Mouse (Mus musculus): Measurements from ENCODE around the gene Mta3. TPM values are rescaled to one million over a fixed set of nuclear protein-coding genes. Genes with fewer than 3 reads are reported as not detected.

Mta3 gene
- polyA plus RNA-seq (2014; fragmentation: Nextera tagmentation; extraction: Ambion mirVana), result 30.0 and 31.1 TPM in 2 replicates

DNA sequence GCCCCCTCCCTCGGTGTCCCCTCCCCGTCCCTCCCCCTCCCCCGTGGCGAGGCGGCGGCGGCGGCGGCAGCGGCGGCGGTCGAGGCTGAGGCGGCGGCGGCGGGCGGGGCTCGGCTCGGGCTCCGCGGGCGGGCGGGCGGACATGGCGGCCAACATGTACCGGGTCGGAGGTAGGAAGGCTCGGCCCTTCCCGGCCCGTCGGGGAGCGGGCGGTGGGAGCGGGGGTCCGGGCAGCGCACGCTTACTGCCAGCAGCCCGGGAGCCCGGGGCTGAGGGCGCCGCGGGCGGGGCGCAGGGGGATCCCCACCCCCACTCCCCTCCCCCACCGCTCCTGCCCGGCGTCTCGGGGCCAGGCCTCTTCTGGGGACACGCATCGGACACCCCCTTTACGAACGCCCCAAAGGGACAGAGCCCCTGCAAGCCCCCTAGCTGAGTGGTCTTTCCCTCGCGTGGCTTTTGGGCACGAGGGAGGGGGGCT lies at the start of gene Mta3:
TSS of gene Mta3 (plus strand) at position 48 of the 478 bp plus-strand sequence.
- H3K4me3 ChIP-seq (replicated peaks; ENCODE audit: low read depth, low read length), result peak within 1 kb of the TSS; percentile 56
- peak within 1 kb of the TSS; percentile 79 for H3K4me2 ChIP-seq (ENCODE audit: low read length)
- peak; percentile 76 for ATAC-seq (ENCODE audit: low FRiP score, low TSS enrichment)
- H3K4me1 ChIP-seq (ENCODE audit: control insufficient read depth, insufficient read depth, low read length), result no peaks in the 10 kb centered on the region
- 0% methylated on average over 26 of the region's 56 CpGs for WGBS
- no peaks in the 10 kb centered on the region for H3K9me3 ChIP-seq (ENCODE audit: control insufficient read depth, low read length)
- peak within 1 kb of the TSS; percentile 89 for H3K9ac ChIP-seq (replicated peaks; ENCODE audit: low read length)
- peak; percentile 74 for DNase-seq
- no peaks in the 10 kb centered on the region for H3K27me3 ChIP-seq (ENCODE audit: control insufficient read depth, insufficient read depth, low read length)
- no peaks in the 10 kb centered on the region for H3K36me3 ChIP-seq (ENCODE audit: control insufficient read depth, insufficient read depth, low read length)
- peak within 1 kb of the TSS; percentile 84 for H3K27ac ChIP-seq (replicated peaks; ENCODE audit: low read depth, low read length)

DNA sequence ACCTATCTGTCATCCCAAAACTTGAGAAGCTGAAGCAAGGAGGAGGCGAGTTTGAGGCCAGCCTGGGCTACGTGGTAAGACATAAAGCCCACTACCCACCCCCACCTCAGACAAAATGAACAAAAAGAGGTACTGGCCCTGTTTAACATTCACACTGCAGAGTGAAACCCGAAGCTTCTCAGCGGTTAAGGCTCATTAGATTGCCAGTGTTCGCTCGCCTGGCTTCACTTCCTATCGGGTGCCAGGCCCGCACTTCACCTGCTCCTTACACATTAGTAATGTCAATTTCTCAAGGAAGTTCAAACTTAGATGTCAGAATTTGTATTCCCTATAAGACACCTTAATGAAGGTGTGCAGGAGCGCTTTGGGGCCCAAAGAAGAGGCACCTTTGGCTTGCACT lies 48.6 kb upstream of the Mta3 start:
- no peak overlapping the region for H3K4me2 ChIP-seq (ENCODE audit: low read length)
- no peak overlapping the region for H3K4me3 ChIP-seq (replicated peaks; ENCODE audit: low read depth, low read length)
- no peaks in the 10 kb centered on the region for H3K4me1 ChIP-seq (ENCODE audit: control insufficient read depth, insufficient read depth, low read length)
- WGBS, result 75% methylated on average over 9 of the region's 9 CpGs
- DNase-seq (no peak), ATAC-seq (ENCODE audit: low FRiP score, low TSS enrichment) (no peak)
- no peaks in the 10 kb centered on the region for H3K9me3 ChIP-seq (ENCODE audit: control insufficient read depth, low read length)
- no peaks in the 10 kb centered on the region for H3K36me3 ChIP-seq (ENCODE audit: control insufficient read depth, insufficient read depth, low read length)
- H3K9ac ChIP-seq (replicated peaks; ENCODE audit: low read length), result no peak overlapping the region
- H3K27me3 ChIP-seq (ENCODE audit: control insufficient read depth, insufficient read depth, low read length), result no peaks in the 10 kb centered on the region
- no peak overlapping the region for H3K27ac ChIP-seq (replicated peaks; ENCODE audit: low read depth, low read length)

DNA sequence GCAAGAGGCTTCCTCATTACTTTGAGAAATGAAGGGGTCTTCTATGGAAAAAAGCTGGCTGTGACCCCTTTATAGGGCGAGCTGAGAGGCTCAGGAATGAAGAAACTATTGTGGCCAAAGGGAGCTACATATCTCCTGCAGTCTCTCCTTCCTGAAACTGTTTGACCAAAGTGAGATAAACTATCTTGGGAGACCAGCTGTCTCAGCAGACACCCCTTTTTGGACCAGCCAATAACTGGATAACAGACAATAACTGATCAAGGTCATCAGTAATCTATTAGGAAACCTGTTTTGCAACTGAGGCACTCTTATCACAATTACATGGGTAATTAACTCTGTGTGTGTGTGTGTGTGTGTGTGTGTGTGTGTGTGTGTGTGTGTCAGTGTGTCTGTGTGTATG lies 47.0 kb upstream of the Mta3 start:
- Histone ChIP-seq H3K27ac (replicated peaks; ENCODE audit: low read depth, low read length) (no peak overlapping the region), H3K36me3 (ENCODE audit: control insufficient read depth, insufficient read depth, low read length) (no peaks in the 10 kb centered on the region), H3K9me3 (ENCODE audit: control insufficient read depth, low read length) (no peaks in the 10 kb centered on the region), H3K27me3 (ENCODE audit: control insufficient read depth, insufficient read depth, low read length) (no peaks in the 10 kb centered on the region), H3K4me1 (ENCODE audit: control insufficient read depth, insufficient read depth, low read length) (no peaks in the 10 kb centered on the region), H3K4me3 (replicated peaks; ENCODE audit: low read depth, low read length) (no peak overlapping the region), H3K9ac (replicated peaks; ENCODE audit: low read length) (no peak overlapping the region), H3K4me2 (ENCODE audit: low read length) (no peak overlapping the region)
- no peak for DNase-seq
- 81% methylated on average over 1 of the region's 1 CpGs for WGBS
- ATAC-seq (ENCODE audit: low FRiP score, low TSS enrichment), result no peak

DNA sequence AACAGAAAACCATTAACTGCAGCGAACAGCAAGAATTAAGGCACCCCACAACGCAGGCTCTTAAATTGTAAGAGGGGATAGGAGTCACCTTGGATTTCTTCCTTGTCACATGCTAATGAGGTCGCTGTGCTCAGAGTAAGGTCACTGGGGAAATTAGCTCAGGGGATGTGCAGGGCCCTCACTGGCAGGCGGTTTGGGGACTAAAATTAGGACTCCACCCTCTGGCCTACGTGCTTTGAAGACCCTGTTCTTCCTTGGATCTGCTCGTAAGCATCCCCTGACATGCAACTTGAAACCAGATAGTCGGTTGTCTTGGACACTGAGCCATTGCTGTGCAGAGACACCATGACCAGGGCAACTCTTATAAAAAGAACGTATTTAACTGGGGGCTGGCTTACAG lies 41.2 kb upstream of the Mta3 start:
- WGBS, result 47% methylated on average over 8 of the region's 8 CpGs
- no peak overlapping the region for H3K27ac ChIP-seq (replicated peaks; ENCODE audit: low read depth, low read length)
- no peaks in the 10 kb centered on the region for H3K27me3 ChIP-seq (ENCODE audit: control insufficient read depth, insufficient read depth, low read length)
- H3K9me3 ChIP-seq (ENCODE audit: control insufficient read depth, low read length), result no peaks in the 10 kb centered on the region
- no peaks in the 10 kb centered on the region for H3K36me3 ChIP-seq (ENCODE audit: control insufficient read depth, insufficient read depth, low read length)
- H3K9ac ChIP-seq (replicated peaks; ENCODE audit: low read length), result no peak overlapping the region
- no peak overlapping the region for H3K4me3 ChIP-seq (replicated peaks; ENCODE audit: low read depth, low read length)
- H3K4me2 ChIP-seq (ENCODE audit: low read length), result no peak overlapping the region
- ATAC-seq (ENCODE audit: low FRiP score, low TSS enrichment) (no peak), DNase-seq (no peak)
- H3K4me1 ChIP-seq (ENCODE audit: control insufficient read depth, insufficient read depth, low read length), result no peaks in the 10 kb centered on the region

DNA sequence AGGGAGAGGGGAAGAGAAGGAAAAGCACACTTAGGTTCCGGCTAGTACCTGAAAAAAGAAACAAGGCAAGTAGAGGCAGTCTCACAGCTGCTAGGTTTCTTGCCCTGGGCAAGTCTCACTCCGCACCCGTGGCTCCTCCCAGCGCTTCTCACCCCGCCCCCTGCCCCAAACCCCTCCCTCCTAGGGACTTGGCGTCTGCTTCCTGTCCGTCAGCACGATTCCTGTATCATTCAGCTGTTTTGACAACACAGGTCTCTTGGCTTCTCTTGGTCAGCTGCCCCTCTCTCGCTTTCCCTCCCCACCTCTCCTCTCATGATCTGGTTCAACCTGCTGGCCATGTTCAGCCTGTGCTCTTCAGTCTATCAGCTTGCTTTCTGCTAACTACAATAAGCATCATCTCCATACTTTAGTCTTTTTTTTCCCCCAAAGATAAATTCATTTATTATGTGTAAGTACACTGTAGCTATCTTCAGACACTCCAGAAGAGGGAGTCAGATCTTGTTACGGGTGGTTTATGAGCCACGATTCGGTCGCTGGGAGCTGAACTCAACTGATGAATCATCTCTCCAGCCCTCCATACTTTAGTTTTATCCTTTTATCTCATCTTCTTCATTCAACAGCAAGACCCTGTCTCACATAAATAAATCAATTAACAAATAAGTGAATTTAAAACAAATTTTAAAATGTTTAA lies 39.2 kb upstream of the Mta3 start:
- Histone ChIP-seq H3K36me3 (ENCODE audit: control insufficient read depth, insufficient read depth, low read length) (no peaks in the 10 kb centered on the region), H3K9ac (replicated peaks; ENCODE audit: low read length) (no peak overlapping the region), H3K27me3 (ENCODE audit: control insufficient read depth, insufficient read depth, low read length) (no peaks in the 10 kb centered on the region), H3K4me2 (ENCODE audit: low read length) (no peak overlapping the region), H3K27ac (replicated peaks; ENCODE audit: low read depth, low read length) (no peak overlapping the region), H3K9me3 (ENCODE audit: control insufficient read depth, low read length) (no peaks in the 10 kb centered on the region), H3K4me3 (replicated peaks; ENCODE audit: low read depth, low read length) (no peak overlapping the region), H3K4me1 (ENCODE audit: control insufficient read depth, insufficient read depth, low read length) (no peaks in the 10 kb centered on the region)
- no peak for ATAC-seq (ENCODE audit: low FRiP score, low TSS enrichment)
- 85% methylated on average over 13 of the region's 13 CpGs for WGBS
- DNase-seq, result no peak

DNA sequence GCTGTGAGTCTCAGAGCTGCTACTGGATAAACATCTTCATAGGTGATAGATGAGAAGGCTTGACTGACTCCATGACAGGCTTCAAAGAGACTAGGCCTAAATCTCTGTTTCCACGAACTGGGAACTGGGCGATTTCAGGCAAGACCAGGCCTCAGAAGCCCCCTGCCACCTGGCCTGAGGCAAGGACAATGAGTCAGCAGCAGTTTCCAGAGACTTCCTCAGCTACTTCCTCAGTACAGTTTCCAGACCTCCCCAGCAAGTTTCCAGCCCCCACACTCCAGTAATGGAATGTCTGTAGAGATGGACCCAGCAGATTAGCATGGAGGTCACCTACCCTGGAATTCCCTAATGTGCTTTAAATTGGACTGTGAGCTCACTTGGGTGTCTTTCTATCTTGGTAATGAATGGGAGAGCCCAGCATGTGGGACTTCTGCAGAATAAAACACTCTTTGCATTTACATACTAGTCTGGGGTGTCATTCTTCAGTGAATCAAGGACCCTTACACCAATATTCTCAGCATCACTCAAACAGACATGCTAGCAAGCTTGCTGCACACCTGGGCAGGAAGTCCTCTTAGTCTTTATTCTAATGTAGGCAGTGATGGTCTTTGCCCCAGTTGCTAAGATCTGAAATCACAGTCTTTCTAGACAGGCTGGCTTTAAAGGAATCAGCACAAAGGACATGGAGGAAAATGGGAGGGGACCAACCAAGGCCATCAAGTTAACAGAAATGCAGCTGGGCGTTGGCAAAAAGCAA lies 37.9 kb upstream of the Mta3 start:
- DNase-seq (no peak), ATAC-seq (ENCODE audit: low FRiP score, low TSS enrichment) (no peak)
- Histone ChIP-seq H3K4me2 (ENCODE audit: low read length) (no peak overlapping the region), H3K9ac (replicated peaks; ENCODE audit: low read length) (no peak overlapping the region), H3K4me3 (replicated peaks; ENCODE audit: low read depth, low read length) (no peak overlapping the region), H3K4me1 (ENCODE audit: control insufficient read depth, insufficient read depth, low read length) (no peaks in the 10 kb centered on the region), H3K27me3 (ENCODE audit: control insufficient read depth, insufficient read depth, low read length) (no peaks in the 10 kb centered on the region), H3K27ac (replicated peaks; ENCODE audit: low read depth, low read length) (no peak overlapping the region), H3K36me3 (ENCODE audit: control insufficient read depth, insufficient read depth, low read length) (no peaks in the 10 kb centered on the region), H3K9me3 (ENCODE audit: control insufficient read depth, low read length) (no peaks in the 10 kb centered on the region)
- WGBS, result 83% methylated on average over 3 of the region's 3 CpGs

DNA sequence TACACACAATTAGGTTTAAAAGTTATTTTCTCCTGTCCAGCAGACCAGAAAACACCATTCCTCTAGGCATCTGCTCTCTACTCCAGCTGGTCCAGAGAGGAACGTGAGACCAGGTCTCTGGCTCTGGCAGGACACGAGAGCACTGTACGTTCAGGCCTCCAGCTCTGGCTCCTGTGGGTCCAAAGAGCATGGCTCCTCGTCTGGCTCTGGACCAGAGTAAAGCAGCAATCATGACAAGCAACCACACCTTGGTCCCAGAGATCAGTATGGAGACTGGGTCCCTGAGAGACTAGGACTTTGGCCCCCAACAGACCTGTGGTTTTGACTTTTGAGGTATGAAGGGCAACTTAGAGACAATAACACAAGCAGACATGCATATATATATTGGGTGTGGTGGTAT lies 33.3 kb upstream of the Mta3 start:
- Histone ChIP-seq H3K9me3 (ENCODE audit: control insufficient read depth, low read length) (no peaks in the 10 kb centered on the region), H3K4me2 (ENCODE audit: low read length) (no peak overlapping the region), H3K36me3 (ENCODE audit: control insufficient read depth, insufficient read depth, low read length) (no peaks in the 10 kb centered on the region), H3K27me3 (ENCODE audit: control insufficient read depth, insufficient read depth, low read length) (no peaks in the 10 kb centered on the region), H3K4me1 (ENCODE audit: control insufficient read depth, insufficient read depth, low read length) (no peaks in the 10 kb centered on the region), H3K27ac (replicated peaks; ENCODE audit: low read depth, low read length) (no peak overlapping the region), H3K4me3 (replicated peaks; ENCODE audit: low read depth, low read length) (no peak overlapping the region), H3K9ac (replicated peaks; ENCODE audit: low read length) (no peak overlapping the region)
- WGBS, result 86% methylated on average over 4 of the region's 4 CpGs
- DNase-seq (no peak), ATAC-seq (ENCODE audit: low FRiP score, low TSS enrichment) (no peak)

DNA sequence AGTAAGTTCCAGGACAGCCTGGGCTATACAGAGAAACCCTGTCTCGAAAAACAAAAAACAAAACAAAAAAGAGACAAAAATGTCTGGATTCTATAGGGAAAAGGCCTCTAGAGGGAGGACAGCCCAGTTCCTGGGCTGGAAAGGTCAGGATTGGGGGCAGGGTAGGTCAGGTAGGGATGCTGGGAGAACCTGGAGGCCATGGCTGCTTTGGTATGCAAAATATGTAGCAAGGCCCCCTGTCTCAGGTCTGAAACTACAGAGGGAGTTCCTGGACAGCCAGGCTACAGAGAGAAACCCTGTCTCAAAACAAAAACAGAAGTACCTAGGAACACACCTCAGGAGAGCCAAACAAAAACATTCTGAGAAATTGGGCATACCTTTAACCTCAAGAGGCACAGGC lies 28.6 kb upstream of the Mta3 start:
- Histone ChIP-seq H3K4me2 (ENCODE audit: low read length) (no peak overlapping the region), H3K9me3 (ENCODE audit: control insufficient read depth, low read length) (no peaks in the 10 kb centered on the region), H3K4me1 (ENCODE audit: control insufficient read depth, insufficient read depth, low read length) (no peaks in the 10 kb centered on the region), H3K27me3 (ENCODE audit: control insufficient read depth, insufficient read depth, low read length) (no peaks in the 10 kb centered on the region), H3K9ac (replicated peaks; ENCODE audit: low read length) (no peak overlapping the region), H3K36me3 (ENCODE audit: control insufficient read depth, insufficient read depth, low read length) (no peaks in the 10 kb centered on the region), H3K4me3 (replicated peaks; ENCODE audit: low read depth, low read length) (no peak overlapping the region), H3K27ac (replicated peaks; ENCODE audit: low read depth, low read length) (no peak overlapping the region)
- DNase-seq, result no peak
- ATAC-seq (ENCODE audit: low FRiP score, low TSS enrichment), result no peak
- WGBS, result 83% methylated on average over 1 of the region's 1 CpGs

DNA sequence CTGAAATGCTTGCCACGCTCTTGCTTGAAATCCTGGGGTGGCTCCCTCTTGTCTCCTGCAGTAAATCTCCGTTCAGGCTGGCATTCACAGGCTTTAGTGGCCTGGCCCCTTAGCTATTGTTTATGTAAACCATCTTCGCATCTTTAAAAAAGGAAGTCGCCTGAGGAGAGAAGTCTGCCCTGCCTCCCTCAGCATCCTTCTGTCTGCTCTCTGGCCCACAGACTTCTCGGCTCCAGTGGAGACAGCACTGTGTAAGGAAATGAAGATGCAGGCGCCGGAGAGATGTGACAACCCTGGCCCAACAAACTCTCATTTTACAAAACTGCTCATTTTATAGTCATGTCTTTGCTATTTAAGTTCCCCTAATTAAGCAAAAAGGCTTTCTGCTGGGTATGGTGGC lies 24.0 kb upstream of the Mta3 start:
- WGBS, result 51% methylated on average over 7 of the region's 7 CpGs
- Histone ChIP-seq H3K4me2 (ENCODE audit: low read length) (no peak overlapping the region), H3K27me3 (ENCODE audit: control insufficient read depth, insufficient read depth, low read length) (no peaks in the 10 kb centered on the region), H3K9ac (replicated peaks; ENCODE audit: low read length) (no peak overlapping the region), H3K9me3 (ENCODE audit: control insufficient read depth, low read length) (peaks cover under 1% of the 10 kb centered on the region; the same call in 1 of the 2 replicates), H3K4me1 (ENCODE audit: control insufficient read depth, insufficient read depth, low read length) (no peaks in the 10 kb centered on the region), H3K36me3 (ENCODE audit: control insufficient read depth, insufficient read depth, low read length) (no peaks in the 10 kb centered on the region), H3K27ac (replicated peaks; ENCODE audit: low read depth, low read length) (no peak overlapping the region), H3K4me3 (replicated peaks; ENCODE audit: low read depth, low read length) (no peak overlapping the region)
- ATAC-seq (ENCODE audit: low FRiP score, low TSS enrichment) (no peak), DNase-seq (no peak)
